In genomic region chr5:97075476-97076151, GRCm38 (mm10) we compare ENCODE assay signal across 24 mouse cellular contexts. TPM values are rescaled to one million over a fixed set of nuclear protein-coding genes. Genes with fewer than 3 reads are reported as not detected.
DNase-seq lines count a peak whose midpoint lies in the region; ATAC-seq and TF ChIP-seq lines count a peak whose summit lies in the region.
"Had no signal": no experiment of that assay in that cellular context is flagged by ENCODE, and none has a peak within 500 bp of the region (broad histone marks: within the 10 kb centered on the region; RNA-seq: fewer than 3 reads in every experiment).

No protein-coding gene starts in this region.

- H3K4me2 ChIP-seq in kidney, embryonic 14.5 days (replicated peaks; ENCODE audit: low read depth, low read length) = no peak overlapping the region
- H3K4me2 ChIP-seq in kidney, embryonic 16.5 days (replicated peaks; ENCODE audit: low read depth, low read length) = no peak overlapping the region
- no peak overlapping the region for H3K4me2 ChIP-seq in liver, postnatal 0 days (ENCODE audit: low read depth, low read length)
- H3K4me2 ChIP-seq in midbrain, embryonic 11.5 days = no peak overlapping the region
- H3K4me2 ChIP-seq in midbrain, embryonic 14.5 days (ENCODE audit: low read length) = no peak overlapping the region
- H3K4me2 ChIP-seq: embryonic facial prominence, embryonic 13.5 days; embryonic facial prominence, embryonic 15.5 days; forebrain, embryonic 12.5 days had no signal

- no peaks in the 10 kb centered on the region for H3K9me3 ChIP-seq in kidney, embryonic 14.5 days (ENCODE audit: control insufficient read depth, low read length)
- no peaks in the 10 kb centered on the region for H3K9me3 ChIP-seq in kidney, embryonic 16.5 days (ENCODE audit: low read length)
- H3K9me3 ChIP-seq in liver, postnatal 0 days (ENCODE audit: low read length) = no peaks in the 10 kb centered on the region
- no peaks in the 10 kb centered on the region for H3K9me3 ChIP-seq in midbrain, embryonic 11.5 days (ENCODE audit: control insufficient read depth, low read length)
- no peaks in the 10 kb centered on the region for H3K9me3 ChIP-seq in midbrain, embryonic 14.5 days (ENCODE audit: control insufficient read depth, low read length)
- H3K9me3 ChIP-seq: embryonic facial prominence, embryonic 13.5 days; embryonic facial prominence, embryonic 15.5 days; forebrain, embryonic 10.5 days; forebrain, embryonic 12.5 days had no signal

- TF ChIP-seq CTCF in kidney, adult 2 months (conservative IDR thresholded peaks at IDR 0.05; ENCODE audit: insufficient read depth, insufficient read length, low read depth, low read length) = no peak
- TF ChIP-seq CTCF in liver, adult 2 months (IDR thresholded peaks at IDR 0.05; ENCODE audit: low read depth, low read length) = no peak
- TF ChIP-seq CTCF in liver, postnatal 0 days (IDR thresholded peaks at IDR 0.05; ENCODE audit: low read depth) = no peak

- H3K4me3 ChIP-seq in kidney, embryonic 14.5 days (ENCODE audit: low read length) = no peak overlapping the region
- H3K4me3 ChIP-seq in kidney, embryonic 16.5 days (ENCODE audit: low read length) = no peak overlapping the region
- no peak overlapping the region for H3K4me3 ChIP-seq in kidney, adult 2 months (ENCODE audit: insufficient read depth, low read depth, low read length)
- no peak overlapping the region for H3K4me3 ChIP-seq in liver, adult 2 months (ENCODE audit: insufficient read depth, low read depth, low read length)
- no peak overlapping the region for H3K4me3 ChIP-seq in liver, postnatal 0 days (ENCODE audit: low read depth, low read length)
- no peak overlapping the region for H3K4me3 ChIP-seq in midbrain, embryonic 11.5 days (ENCODE audit: low read depth, low read length)
- H3K4me3 ChIP-seq in midbrain, embryonic 14.5 days (replicated peaks; ENCODE audit: low read depth, low read length) = no peak overlapping the region
- H3K4me3 ChIP-seq: embryonic facial prominence, embryonic 13.5 days; embryonic facial prominence, embryonic 15.5 days; erythroblast, embryonic 14.5 days; forebrain, embryonic 10.5 days; forebrain, embryonic 12.5 days had no signal

- no peak overlapping the region for H3K9ac ChIP-seq in kidney, embryonic 14.5 days (ENCODE audit: low read depth, low read length)
- H3K9ac ChIP-seq in kidney, embryonic 16.5 days (replicated peaks; ENCODE audit: low read length) = no peak overlapping the region
- H3K9ac ChIP-seq in liver, adult 2 months (ENCODE audit: low read depth, low read length) = no peak overlapping the region
- H3K9ac ChIP-seq in liver, postnatal 0 days (replicated peaks) = no peak overlapping the region
- no peak overlapping the region for H3K9ac ChIP-seq in midbrain, embryonic 11.5 days (ENCODE audit: low read length)
- H3K9ac ChIP-seq in midbrain, embryonic 14.5 days (replicated peaks; ENCODE audit: low read length) = no peak overlapping the region
- H3K9ac ChIP-seq: embryonic facial prominence, embryonic 13.5 days; embryonic facial prominence, embryonic 15.5 days; forebrain, embryonic 12.5 days had no signal

- peak; percentile 62; the same call in 1 of the 2 replicates for ATAC-seq in kidney, embryonic 14.5 days (ENCODE audit: low FRiP score, low TSS enrichment)
- ATAC-seq in kidney, embryonic 16.5 days (ENCODE audit: low FRiP score, low TSS enrichment) = no peak
- no peak for ATAC-seq in liver, postnatal 0 days
- ATAC-seq in midbrain, embryonic 11.5 days (ENCODE audit: low FRiP score) = no peak
- ATAC-seq in midbrain, embryonic 14.5 days (ENCODE audit: low FRiP score, low TSS enrichment) = no peak
- ATAC-seq: forebrain, embryonic 14.5 days had no signal

- TF ChIP-seq POLR2A in kidney, adult 2 months (IDR thresholded peaks at IDR 0.05; ENCODE audit: low read depth, low read length) = no peak
- TF ChIP-seq POLR2A in liver, adult 2 months (IDR thresholded peaks at IDR 0.05; ENCODE audit: extremely low read depth, insufficient read depth, low read length) = no peak

- no peak for TF ChIP-seq EP300 in liver, postnatal 0 days (IDR thresholded peaks at IDR 0.05; ENCODE audit: low read depth)

- H3K27ac ChIP-seq in kidney, embryonic 14.5 days (ENCODE audit: low read depth, low read length) = no peak overlapping the region
- 0 out of 2 replicates have a peak overlapping the region, but pooled peaks have one; percentile 32 for H3K27ac ChIP-seq in kidney, embryonic 16.5 days (ENCODE audit: low read length)
- no peak overlapping the region for H3K27ac ChIP-seq in kidney, adult 2 months (ENCODE audit: insufficient read depth, low read depth, low read length)
- peak overlapping the region; percentile 61 for H3K27ac ChIP-seq in liver, adult 2 months (replicated peaks; ENCODE audit: insufficient read depth, low read depth, low read length)
- no peak overlapping the region for H3K27ac ChIP-seq in liver, postnatal 0 days (ENCODE audit: low read depth)
- H3K27ac ChIP-seq in midbrain, embryonic 11.5 days (ENCODE audit: low read depth, low read length) = no peak overlapping the region
- no peak overlapping the region for H3K27ac ChIP-seq in midbrain, embryonic 14.5 days (replicated peaks; ENCODE audit: low read depth, low read length)
- H3K27ac ChIP-seq: embryonic facial prominence, embryonic 13.5 days; embryonic facial prominence, embryonic 15.5 days; forebrain, embryonic 10.5 days; forebrain, embryonic 12.5 days had no signal

- no peak for DNase-seq in kidney, postnatal 36 days
- DNase-seq in kidney, adult 2 months = no peak
- peak; percentile 81 for DNase-seq in liver, adult 2 months (ENCODE audit: extremely low read depth, low read depth, low spot score)
- no peak for DNase-seq in liver, postnatal 0 days
- DNase-seq in midbrain, embryonic 11.5 days (ENCODE audit: low spot score, missing footprints) = peak; percentile 76
- DNase-seq in midbrain, embryonic 14.5 days = no peak
- DNase-seq: adrenal gland, adult 2 months; adrenal gland, postnatal 10 days; adrenal gland, postnatal 25 days; cerebellum, adult 11 months; cerebellum, adult 18-20 months; cerebellum, adult 8-10 months; cerebellum, adult 9-11 months; cerebellum, postnatal 14 days; cerebellum, postnatal 36 days; embryo, embryonic 11 days had no signal

- no peaks in the 10 kb centered on the region for H3K79me2 ChIP-seq in liver, adult 2 months (ENCODE audit: control insufficient read depth, insufficient read depth, low read length)

- peaks cover 4% of the 10 kb centered on the region; the same call in 1 of the 2 replicates for H3K36me3 ChIP-seq in kidney, embryonic 14.5 days (ENCODE audit: control insufficient read depth, insufficient read depth, low read length)
- peaks cover 6% of the 10 kb centered on the region for H3K36me3 ChIP-seq in kidney, embryonic 16.5 days (ENCODE audit: insufficient read depth, low read length)
- no peaks in the 10 kb centered on the region; the same call in 1 of the 2 replicates for H3K36me3 ChIP-seq in kidney, adult 2 months (ENCODE audit: control insufficient read depth, insufficient read depth, low read length)
- peaks cover 4% of the 10 kb centered on the region; the same call in 1 of the 2 replicates for H3K36me3 ChIP-seq in liver, adult 2 months (ENCODE audit: control insufficient read depth, insufficient read depth, low read length)
- H3K36me3 ChIP-seq in liver, postnatal 0 days (replicated peaks; ENCODE audit: insufficient read depth, low read length) = peaks cover 57% of the 10 kb centered on the region
- H3K36me3 ChIP-seq in midbrain, embryonic 11.5 days (ENCODE audit: control insufficient read depth, insufficient read depth, low read length) = no peaks in the 10 kb centered on the region
- H3K36me3 ChIP-seq in midbrain, embryonic 14.5 days (ENCODE audit: control insufficient read depth, insufficient read depth, low read length) = 0 out of 2 replicates have a peak, but pooled peaks cover under 1% of the 10 kb centered on the region
- H3K36me3 ChIP-seq: forebrain, embryonic 12.5 days had no signal

- H3K4me1 ChIP-seq in kidney, embryonic 14.5 days (ENCODE audit: control insufficient read depth, insufficient read depth, low read length) = no peaks in the 10 kb centered on the region
- H3K4me1 ChIP-seq in kidney, embryonic 16.5 days (ENCODE audit: insufficient read depth, low read length) = peaks cover 10% of the 10 kb centered on the region
- H3K4me1 ChIP-seq in kidney, adult 2 months (ENCODE audit: control insufficient read depth, insufficient read depth, low read length) = peaks cover 22% of the 10 kb centered on the region
- peaks cover 17% of the 10 kb centered on the region for H3K4me1 ChIP-seq in liver, adult 2 months (ENCODE audit: control insufficient read depth, insufficient read depth, low read length)
- H3K4me1 ChIP-seq in liver, postnatal 0 days (ENCODE audit: insufficient read depth) = no peaks in the 10 kb centered on the region; the same call in none of the 2 replicates
- H3K4me1 ChIP-seq in midbrain, embryonic 11.5 days (ENCODE audit: control insufficient read depth, insufficient read depth, low read length) = no peaks in the 10 kb centered on the region
- 0 out of 2 replicates have a peak, but pooled peaks cover 3% of the 10 kb centered on the region for H3K4me1 ChIP-seq in midbrain, embryonic 14.5 days (ENCODE audit: control insufficient read depth, insufficient read depth, low read length)
- H3K4me1 ChIP-seq: embryonic facial prominence, embryonic 13.5 days; embryonic facial prominence, embryonic 15.5 days had no signal

- no peaks in the 10 kb centered on the region for H3K27me3 ChIP-seq in kidney, embryonic 14.5 days (ENCODE audit: control insufficient read depth, insufficient read depth, low read length)
- H3K27me3 ChIP-seq in kidney, embryonic 16.5 days (ENCODE audit: insufficient read depth, low read length) = no peaks in the 10 kb centered on the region
- no peaks in the 10 kb centered on the region for H3K27me3 ChIP-seq in kidney, adult 2 months (replicated peaks; ENCODE audit: control insufficient read depth, insufficient read depth, low read length)
- H3K27me3 ChIP-seq in liver, adult 2 months (ENCODE audit: control insufficient read depth, insufficient read depth, low read length) = no peaks in the 10 kb centered on the region
- no peaks in the 10 kb centered on the region for H3K27me3 ChIP-seq in liver, postnatal 0 days (ENCODE audit: insufficient read depth, low read length)
- H3K27me3 ChIP-seq in midbrain, embryonic 11.5 days (ENCODE audit: control insufficient read depth, insufficient read depth, low read length) = no peaks in the 10 kb centered on the region
- no peaks in the 10 kb centered on the region for H3K27me3 ChIP-seq in midbrain, embryonic 14.5 days (ENCODE audit: control insufficient read depth, insufficient read depth, low read length)
- H3K27me3 ChIP-seq: embryonic facial prominence, embryonic 13.5 days; embryonic facial prominence, embryonic 15.5 days; forebrain, embryonic 12.5 days had no signal

- WGBS in kidney, embryonic 14.5 days = 80% methylated on average over 11 of the region's 11 CpGs
- 79% methylated on average over 11 of the region's 11 CpGs for WGBS in kidney, embryonic 16.5 days
- 82% methylated on average over 11 of the region's 11 CpGs for WGBS in kidney, adult 2 months
- WGBS in liver, adult 2 months = 47% methylated on average over 11 of the region's 11 CpGs
- WGBS in liver, postnatal 0 days (ENCODE audit: insufficient replicate concordance) = 94% methylated on average over 11 of the region's 11 CpGs
- WGBS in midbrain, embryonic 11.5 days = 92% methylated on average over 11 of the region's 11 CpGs
- WGBS in midbrain, embryonic 14.5 days = 92% methylated on average over 11 of the region's 11 CpGs

RNA-seq across cellular contexts. Expression of gene Paqr3, which starts 35.8 kb away (rescaled TPM):
- 3.1 and 5.3 TPM in 2 replicates for polyA plus RNA-seq in kidney, embryonic 14.5 days (2014; fragmentation: Nextera tagmentation; extraction: Ambion mirVana)
- polyA plus RNA-seq in kidney, embryonic 16.5 days (2015; fragmentation: Nextera tagmentation; extraction: Ambion mirVana) = 3.8 and 5.7 TPM in 2 replicates
- polyA plus RNA-seq in kidney, adult 2 months (2012; rRNA removed) = 3.4 and 4.7 TPM in 2 replicates
- total RNA-seq in liver, adult 2 months (2014; rRNA removed) = 7.9 and 8.1 TPM in 2 replicates
- 7.9 and 10.5 TPM in 2 replicates for polyA plus RNA-seq in liver, adult 2 months (2012; rRNA removed)
- 1.9 TPM in 2 replicates for polyA plus RNA-seq in liver, postnatal 0 days (2015; fragmentation: Nextera tagmentation; extraction: Ambion mirVana)
- 10.3 and 13.3 TPM in 2 replicates for polyA plus RNA-seq in midbrain, embryonic 11.5 days (2014; fragmentation: Nextera tagmentation; extraction: Ambion mirVana)
- 25.8 and 26.9 TPM in 2 replicates for polyA plus RNA-seq in midbrain, embryonic 14.5 days (2014; fragmentation: Nextera tagmentation; extraction: Ambion mirVana)

Comparison
In these comparisons a context has a peak if more than half of its experiments do, and no peak if none do; other contexts are left out.
1. H3K27ac ChIP-seq: peak in kidney, embryonic 16.5 days (single experiment) and liver, adult 2 months (single experiment); none in kidney, embryonic 14.5 days (single experiment), kidney, adult 2 months (single experiment), liver, postnatal 0 days (single experiment), midbrain, embryonic 11.5 days (single experiment) and midbrain, embryonic 14.5 days (single experiment).
2. DNase-seq: peak in liver, adult 2 months (single experiment) and midbrain, embryonic 11.5 days (single experiment); none in kidney, postnatal 36 days (0 of 2), kidney, adult 2 months (single experiment), liver, postnatal 0 days (single experiment) and midbrain, embryonic 14.5 days (single experiment).